Mouse (Mus musculus) forebrain, embryonic 16.5 days (tissue): ENCODE measurements around the gene Gata2. TPM values are rescaled to one million over a fixed set of nuclear protein-coding genes. Genes with fewer than 3 reads are reported as not detected.

Source experiments
- ATAC-seq: fragments of 200-750 bp; cut with Nextera tagmentation; 2 replicates; pipeline ENCODE4 v1.8.0; 2017; ENCODE audit warnings: mild to moderate bottlenecking, moderate library complexity
- H3K27ac ChIP-seq: fragments of 300-500 bp; sonication (generic); 2 replicates; pipeline ENCODE4 v1.5.1; 2014; ENCODE audit warnings: low read length, control low read depth
- H3K27me3 ChIP-seq: fragments of 300-500 bp; sonication (generic); replicated peaks from 2 replicates; pipeline ENCODE4 v1.6.1; 2014; ENCODE audit warnings: low read length; ENCODE audit not compliant: control insufficient read depth, insufficient read depth
- H3K36me3 ChIP-seq: fragments of 300-500 bp; sonication (generic); 2 replicates; pipeline ENCODE4 v1.6.1; 2014; ENCODE audit not compliant: control insufficient read depth, insufficient read depth
- H3K4me1 ChIP-seq: fragments of 300-500 bp; sonication (generic); replicated peaks from 2 replicates; pipeline ENCODE4 v1.6.1; 2014; ENCODE audit warnings: low read length; ENCODE audit not compliant: control insufficient read depth, insufficient read depth
- H3K4me2 ChIP-seq: fragments of 300-500 bp; sonication (generic); 2 replicates; pipeline ENCODE4 v1.6.1; 2014; ENCODE audit warnings: mild to moderate bottlenecking, low read length, control low read depth
- H3K4me3 ChIP-seq: fragments of 300-500 bp; sonication (generic); replicated peaks from 2 replicates; pipeline ENCODE4 v1.5.1; 2014; ENCODE audit warnings: mild to moderate bottlenecking, low read length, control low read depth
- H3K9ac ChIP-seq: fragments of 300-500 bp; sonication (generic); replicated peaks from 2 replicates; pipeline ENCODE4 v1.6.1; 2014; ENCODE audit warnings: low read depth, low read length, control low read depth
- H3K9me3 ChIP-seq: fragments of 300-500 bp; sonication (generic); 2 replicates; pipeline ENCODE4 v1.6.1; 2016; ENCODE audit warnings: low read length; ENCODE audit not compliant: control insufficient read depth
- WGBS: fragments of 180-500 bp; shearing (Covaris S2); extraction: QIAGEN DNeasy Blood & Tissue Kit; methylation state at CpG from one replicate; pipeline ENCODE4 v1.1.7; 2014; 5-methylcytosine and 5-hydroxymethylcytosine counted together
- polyA plus RNA-seq: library from polyadenylated mRNA; unstranded; fragments of >200 nt; fragmentation: Nextera tagmentation; extraction: Ambion mirVana; gene quantifications from 2 replicates; pipeline ENCODE4 v1.2.1, GENCODE M21; 2015

Gene Gata2
- polyA plus RNA-seq, 1 experiment from 2014 or later, result 1.8 TPM

GRCm38 (mm10) chr6:88191411-88192070, 2.1 kb upstream of the Gata2 start:
- no peak for ATAC-seq
- H3K27ac ChIP-seq, result no peak overlapping the region

GRCm38 (mm10) chr6:88192756-88193155, 935 bp upstream of the Gata2 start:
- Histone ChIP-seq H3K9ac (no peak overlapping the region), H3K27ac (no peak overlapping the region), H3K9me3 (no peaks in the 10 kb centered on the region), H3K4me3 (no peak overlapping the region), H3K4me1 (peaks cover 37% of the 10 kb centered on the region), H3K4me2 (no peak overlapping the region), H3K36me3 (no peaks in the 10 kb centered on the region), H3K27me3 (peaks cover 79% of the 10 kb centered on the region)
- WGBS, result 13% methylated on average over 8 of the region's 8 CpGs
- ATAC-seq, result no peak

More at GRCm38 (mm10) chr6:88191411-88192070, 2.1 kb upstream of the Gata2 start:
- Histone ChIP-seq H3K4me2 (no peak overlapping the region), H3K36me3 (no peaks in the 10 kb centered on the region), H3K9ac (no peak overlapping the region), H3K4me3 (no peak overlapping the region), H3K4me1 (peaks cover 28% of the 10 kb centered on the region), H3K27me3 (peaks cover 69% of the 10 kb centered on the region), H3K9me3 (no peaks in the 10 kb centered on the region)
- 13% methylated on average over 4 of the region's 4 CpGs for WGBS

DNA sequence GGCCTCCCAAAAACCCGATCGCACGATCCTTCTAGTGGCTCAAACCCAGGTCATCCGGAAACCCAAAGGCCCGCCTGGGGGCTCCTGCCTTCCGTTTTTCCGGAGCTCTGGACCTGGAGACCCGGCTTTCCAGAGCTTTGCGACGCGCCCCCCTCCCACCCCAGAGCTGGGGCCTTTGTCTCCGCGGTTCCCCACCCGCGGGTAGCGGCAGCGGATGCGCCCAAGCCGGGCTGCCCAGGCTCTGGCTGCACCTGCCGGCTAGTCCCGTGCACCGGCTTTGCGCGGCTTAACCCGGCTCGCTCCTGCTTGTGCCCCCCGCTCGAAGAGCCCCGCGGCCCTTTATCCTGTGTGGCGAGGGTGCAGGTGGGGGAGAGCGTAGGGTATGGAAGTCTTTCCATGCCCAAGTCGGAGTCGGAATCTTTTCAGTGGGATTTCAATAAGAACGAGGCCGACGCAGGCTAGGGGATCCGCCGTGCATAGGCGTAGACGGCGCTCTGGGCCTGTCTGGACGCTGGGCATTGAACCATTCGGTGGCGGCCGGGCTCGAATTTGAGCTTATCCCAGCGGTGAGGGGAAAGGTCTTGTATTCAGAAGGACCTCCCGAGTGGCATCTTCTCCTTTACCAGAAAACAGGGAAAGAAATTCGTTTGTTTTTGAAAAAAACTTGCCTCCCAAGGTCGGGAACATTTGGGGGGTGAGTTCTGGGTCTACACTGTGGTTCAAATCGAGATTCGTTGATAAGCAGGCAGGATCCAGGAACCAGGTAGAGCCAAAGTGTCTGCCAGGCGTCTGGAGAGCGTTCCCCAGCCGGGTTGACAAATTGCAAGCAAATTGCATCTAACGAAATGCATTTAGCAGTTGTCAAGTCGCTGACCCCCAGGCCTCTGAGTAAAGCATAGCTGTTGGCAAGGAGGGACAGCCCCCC, 624 bp downstream of the Gata2 start:
- 2% methylated on average over 58 of the region's 58 CpGs for WGBS

DNA sequence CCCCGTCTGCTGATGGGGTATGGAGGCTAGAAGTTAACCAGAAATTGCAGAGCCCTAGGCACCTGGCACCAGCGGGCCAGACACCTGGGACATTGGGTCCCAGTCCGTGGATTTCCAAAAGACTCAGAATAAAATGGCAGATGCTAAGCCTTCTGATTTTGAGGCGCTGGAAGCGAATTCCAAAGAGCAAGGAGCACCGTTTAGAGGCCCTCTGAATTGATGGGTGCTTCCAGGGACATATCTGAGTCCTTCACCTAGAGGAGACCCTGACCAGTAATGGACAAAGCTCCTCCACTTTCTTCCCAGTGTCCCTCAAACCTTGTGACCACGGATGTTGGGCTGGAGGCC, 1.3 kb downstream of the Gata2 start:
- WGBS, result 8% methylated on average over 7 of the region's 7 CpGs
- Histone ChIP-seq H3K27ac (no peak overlapping the region), H3K36me3 (no peaks in the 10 kb centered on the region), H3K4me1 (peaks cover 36% of the 10 kb centered on the region), H3K4me3 (no peak overlapping the region), H3K9ac (no peak overlapping the region), H3K4me2 (no peak overlapping the region), H3K9me3 (no peaks in the 10 kb centered on the region), H3K27me3 (peaks cover 87% of the 10 kb centered on the region)
- ATAC-seq, result no peak

More for the DNA sequence above, 624 bp downstream of the Gata2 start:
- Histone ChIP-seq H3K36me3 (no peaks in the 10 kb centered on the region), H3K9me3 (no peaks in the 10 kb centered on the region), H3K9ac (peak overlapping the region; percentile 5; the same call in 1 of the 2 replicates), H3K27ac (no peak overlapping the region), H3K4me1 (peaks cover 41% of the 10 kb centered on the region), H3K27me3 (peaks cover 85% of the 10 kb centered on the region), H3K4me2 (peak overlapping the region; percentile 44), H3K4me3 (peak overlapping the region; percentile 29)
- no peak for ATAC-seq

GRCm38 (mm10) chr6:88196054-88196732, 2.5 kb downstream of the Gata2 start:
- Histone ChIP-seq H3K36me3 (no peaks in the 10 kb centered on the region), H3K9ac (no peak overlapping the region), H3K27me3 (peaks cover 87% of the 10 kb centered on the region), H3K4me2 (no peak overlapping the region), H3K4me1 (peaks cover 28% of the 10 kb centered on the region), H3K4me3 (no peak overlapping the region), H3K27ac (no peak overlapping the region), H3K9me3 (no peaks in the 10 kb centered on the region)
- WGBS, result 4% methylated on average over 33 of the region's 33 CpGs
- ATAC-seq, result no peak

GRCm38 (mm10) chr6:88196733-88197312, 3.1 kb downstream of the Gata2 start:
- no peak for ATAC-seq
- Histone ChIP-seq H3K27me3 (peaks cover 87% of the 10 kb centered on the region), H3K9me3 (no peaks in the 10 kb centered on the region), H3K4me3 (peak overlapping the region; percentile 24), H3K4me2 (peak overlapping the region; percentile 46), H3K4me1 (peaks cover 28% of the 10 kb centered on the region), H3K9ac (no peak overlapping the region), H3K36me3 (no peaks in the 10 kb centered on the region), H3K27ac (no peak overlapping the region)
- WGBS, result under 1% methylated on average over 42 of the region's 44 CpGs

DNA sequence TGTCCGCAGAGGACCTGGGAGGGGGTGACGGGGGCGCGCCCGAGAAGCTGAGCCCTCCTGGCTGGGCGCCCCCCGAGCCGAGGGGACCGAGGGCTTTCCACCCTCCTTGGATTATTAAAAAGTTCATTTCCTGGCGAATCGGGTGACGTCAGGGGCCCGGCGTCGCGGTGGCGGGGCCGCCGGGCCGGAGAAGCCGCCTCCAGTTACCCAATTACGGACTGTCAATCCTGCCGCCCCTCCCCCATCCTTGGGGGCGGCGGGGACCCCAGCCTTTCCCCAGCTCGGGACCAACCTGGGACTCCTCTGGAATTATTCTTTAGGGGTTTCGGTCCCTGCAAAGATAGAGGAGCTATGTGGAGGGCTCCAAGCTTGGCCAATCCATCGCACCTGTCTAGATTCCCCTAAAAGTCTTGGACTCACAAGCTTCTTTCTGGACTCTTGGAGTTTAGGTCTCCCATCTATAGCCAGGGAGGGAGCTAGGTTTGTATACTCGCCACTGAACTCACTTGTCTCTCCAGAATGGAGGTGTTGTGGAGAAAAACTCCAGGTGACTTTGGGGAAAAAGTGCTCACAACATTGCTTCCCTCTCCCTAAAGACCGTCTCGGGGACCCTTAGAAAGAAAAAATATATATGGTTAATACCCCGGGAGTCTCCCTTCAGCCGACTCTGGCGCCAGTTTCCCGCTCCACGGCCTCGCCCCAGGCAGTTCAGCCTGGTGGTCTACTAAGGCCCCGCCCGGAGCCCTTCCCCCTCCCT, 3.8 kb downstream of the Gata2 start:
- Histone ChIP-seq H3K27ac (no peak overlapping the region), H3K4me3 (peak overlapping the region; percentile 24), H3K9me3 (no peaks in the 10 kb centered on the region), H3K36me3 (no peaks in the 10 kb centered on the region), H3K27me3 (peaks cover 86% of the 10 kb centered on the region), H3K9ac (no peak overlapping the region), H3K4me2 (peak overlapping the region; percentile 46), H3K4me1 (peaks cover 28% of the 10 kb centered on the region)
- WGBS, result 2% methylated on average over 39 of the region's 39 CpGs
- ATAC-seq, result no peak

DNA sequence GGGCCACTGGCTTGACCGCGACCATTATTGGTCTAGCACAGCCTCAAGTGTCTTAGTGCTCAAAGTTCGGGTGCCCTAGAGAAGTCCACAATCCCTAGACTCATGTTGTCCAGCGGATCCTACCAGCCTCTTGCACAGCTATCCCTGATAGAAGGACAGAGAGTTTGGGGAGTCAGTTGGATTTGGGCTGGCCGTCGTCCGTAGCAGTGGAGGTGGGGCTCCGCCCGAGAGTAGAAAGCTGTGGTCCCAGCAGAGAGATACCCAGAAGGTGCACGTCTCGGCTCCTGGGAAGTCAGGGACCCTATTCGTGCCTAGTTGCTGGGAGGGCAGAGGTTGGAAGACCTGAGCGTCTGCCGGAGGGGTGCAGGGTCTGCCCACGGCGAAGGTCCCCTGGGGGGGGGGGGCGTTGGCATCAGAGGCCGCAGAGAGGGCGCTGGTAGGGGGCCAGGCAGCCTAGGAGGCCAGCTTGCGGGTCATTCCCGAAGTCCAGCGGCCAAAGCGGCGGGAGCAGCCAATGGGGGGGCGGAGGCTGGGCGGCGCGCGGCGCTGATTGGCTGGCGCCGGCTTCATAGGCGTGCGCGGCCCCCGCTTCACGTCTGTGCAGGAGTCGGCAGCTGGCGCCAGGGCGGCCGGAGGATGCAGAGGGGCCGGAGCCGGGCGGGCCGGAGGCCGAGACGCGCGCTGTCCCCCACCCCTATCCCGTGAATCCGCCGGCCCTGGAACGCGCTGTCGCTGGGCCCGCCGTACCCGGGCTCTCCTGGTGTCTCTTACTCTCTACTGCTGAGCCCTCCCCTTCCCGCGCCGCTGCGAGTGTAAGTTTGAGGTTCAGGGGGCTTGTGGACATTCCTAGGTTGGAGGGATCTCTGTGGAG, 4.6 kb downstream of the Gata2 start:
- Histone ChIP-seq H3K27ac (no peak overlapping the region), H3K9ac (peak overlapping the region; percentile 16; the same call in 1 of the 2 replicates), H3K4me2 (peak overlapping the region; percentile 48), H3K27me3 (peaks cover 78% of the 10 kb centered on the region), H3K4me1 (peaks cover 28% of the 10 kb centered on the region), H3K4me3 (peak overlapping the region; percentile 35), H3K36me3 (no peaks in the 10 kb centered on the region), H3K9me3 (no peaks in the 10 kb centered on the region)
- peak; percentile 50 for ATAC-seq
- under 1% methylated on average over 58 of the region's 62 CpGs for WGBS
